Mouse (Mus musculus) testis, adult 2 months (tissue): Measurements from ENCODE around the gene Hbq1b.
"Not testable (repeated sequence)": the region's sequence is repeated elsewhere in the genome, so short reads cannot be mapped to it uniquely, and the experiment has no call there.

ENCODE experiments used
- CTCF ChIP-seq: fragments of 200-500 bp; IDR thresholded peaks from 2 replicates; pipeline ENCODE4 v1.5.1; 2012; ENCODE audit warnings: low read depth, mild to moderate bottlenecking, inconsistent platforms, low read length, moderate library complexity; ENCODE audit not compliant: control insufficient read depth, insufficient read depth, insufficient replicate concordance
- POLR2A ChIP-seq: fragments of 200-500 bp; IDR thresholded peaks from 2 replicates; pipeline ENCODE4 v1.6.1; 2012; ENCODE audit warnings: low read depth, mild to moderate bottlenecking, inconsistent platforms, low read length, moderate library complexity; ENCODE audit not compliant: control insufficient read depth

DNA sequence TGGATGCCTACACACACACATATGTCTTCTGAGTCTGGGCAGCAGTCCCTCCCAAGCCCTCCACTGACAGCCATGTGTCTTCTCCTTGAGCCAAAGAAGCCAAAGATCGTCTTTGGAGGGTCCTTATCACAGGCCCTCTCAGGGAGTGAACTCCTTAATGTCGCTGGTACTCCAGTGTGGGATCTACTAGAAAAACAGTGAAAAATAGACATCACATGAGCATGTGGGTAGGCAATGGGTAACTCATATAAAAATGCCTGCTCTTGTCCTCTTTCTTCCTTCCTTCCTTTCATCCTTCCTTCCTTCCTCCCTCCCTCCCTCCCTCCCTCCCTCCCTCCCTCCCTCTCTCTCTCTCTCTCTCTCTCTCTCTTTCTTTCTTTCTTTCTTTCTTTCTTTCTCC is 10.7 kb downstream of the Hbq1b start:
- not testable (repeated sequence) for TF ChIP-seq CTCF, POLR2A
